Mouse (Mus musculus): ENCODE results near the gene Spam1. TPM values are rescaled to one million over a fixed set of nuclear protein-coding genes. Genes with fewer than 3 reads are reported as not detected.

The Spam1 gene
- not detected in 2 replicates for polyA plus RNA-seq (2015; fragmentation: Nextera tagmentation; extraction: Ambion mirVana)

DNA sequence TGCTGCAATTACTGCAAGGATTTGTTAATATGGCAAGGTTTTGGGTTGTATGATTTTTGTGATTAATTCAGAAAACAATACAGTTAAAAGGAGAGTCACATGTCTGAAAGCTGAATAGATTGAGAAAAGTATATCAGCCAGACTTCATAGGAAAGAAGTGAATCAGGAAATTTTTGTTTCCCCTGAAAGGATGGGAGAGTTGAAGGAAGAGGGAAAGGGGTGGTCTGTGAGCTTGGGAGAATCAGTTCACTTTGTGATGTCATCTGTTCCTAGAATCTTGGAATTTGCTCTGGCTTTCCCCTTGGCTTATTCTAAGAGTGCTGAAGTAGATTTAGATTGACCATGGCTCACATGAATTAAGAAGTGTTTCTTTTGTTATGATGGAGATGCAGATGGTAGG, at the start of gene Spam1:
Spam1 (plus strand) TSS at position 301 of the 400 bp plus-strand sequence.
- H3K4me2 ChIP-seq (ENCODE audit: low read length): no peak within 1 kb of the TSS
- H3K27me3 ChIP-seq (ENCODE audit: control insufficient read depth, insufficient read depth, low read depth, low read length): no peaks in the 10 kb centered on the region
- no peak within 1 kb of the TSS for H3K27ac ChIP-seq (ENCODE audit: low read length)
- no peaks in the 10 kb centered on the region for H3K4me1 ChIP-seq (ENCODE audit: control insufficient read depth, insufficient read depth, low read length)
- no peak for ATAC-seq
- no peaks in the 10 kb centered on the region for H3K36me3 ChIP-seq (ENCODE audit: control insufficient read depth, insufficient read depth, low read length)
- no peaks in the 10 kb centered on the region for H3K9me3 ChIP-seq (replicated peaks; ENCODE audit: control insufficient read depth, low read length, poor library complexity, severe bottlenecking)
- H3K4me3 ChIP-seq (ENCODE audit: low read depth, low read length): no peak within 1 kb of the TSS
- H3K9ac ChIP-seq (ENCODE audit: low read depth, low read length): no peak within 1 kb of the TSS

DNA sequence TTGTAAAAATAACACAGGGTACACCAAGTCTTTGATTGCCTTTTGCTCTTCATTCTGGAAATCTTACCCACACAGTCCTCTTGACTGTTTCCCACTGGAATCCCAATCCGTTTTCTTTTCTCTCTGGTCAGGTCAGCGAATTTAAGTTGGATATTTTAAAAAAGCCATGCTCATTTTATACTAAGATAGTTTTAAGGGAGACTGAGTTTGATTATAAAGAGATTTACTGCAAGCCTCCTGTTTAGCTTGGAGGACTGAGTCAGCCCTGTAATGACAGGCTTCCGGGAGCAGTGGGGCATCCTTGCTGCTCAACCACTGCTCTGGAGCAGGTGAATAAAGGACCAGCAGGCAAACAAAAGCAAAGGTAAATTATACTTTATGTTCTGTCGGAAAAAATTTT, 43.0 kb upstream of the Spam1 start, which contains the start of gene Hyal4:
Hyal4 (plus strand) TSS at position 301 of the 400 bp plus-strand sequence.
- H3K4me3 ChIP-seq (ENCODE audit: low read depth, low read length): no peak within 1 kb of the TSS
- no peaks in the 10 kb centered on the region for H3K9me3 ChIP-seq (replicated peaks; ENCODE audit: control insufficient read depth, low read length, poor library complexity, severe bottlenecking)
- no peak within 1 kb of the TSS for H3K27ac ChIP-seq (ENCODE audit: low read length)
- no peak within 1 kb of the TSS for H3K4me2 ChIP-seq (ENCODE audit: low read length)
- H3K4me1 ChIP-seq (ENCODE audit: control insufficient read depth, insufficient read depth, low read length): no peaks in the 10 kb centered on the region
- ATAC-seq: no peak
- no peak within 1 kb of the TSS for H3K9ac ChIP-seq (ENCODE audit: low read depth, low read length)
- 84% methylated on average over 4 of the region's 4 CpGs for WGBS
- H3K27me3 ChIP-seq (ENCODE audit: control insufficient read depth, insufficient read depth, low read depth, low read length): no peaks in the 10 kb centered on the region
- H3K36me3 ChIP-seq (ENCODE audit: control insufficient read depth, insufficient read depth, low read length): no peaks in the 10 kb centered on the region

DNA sequence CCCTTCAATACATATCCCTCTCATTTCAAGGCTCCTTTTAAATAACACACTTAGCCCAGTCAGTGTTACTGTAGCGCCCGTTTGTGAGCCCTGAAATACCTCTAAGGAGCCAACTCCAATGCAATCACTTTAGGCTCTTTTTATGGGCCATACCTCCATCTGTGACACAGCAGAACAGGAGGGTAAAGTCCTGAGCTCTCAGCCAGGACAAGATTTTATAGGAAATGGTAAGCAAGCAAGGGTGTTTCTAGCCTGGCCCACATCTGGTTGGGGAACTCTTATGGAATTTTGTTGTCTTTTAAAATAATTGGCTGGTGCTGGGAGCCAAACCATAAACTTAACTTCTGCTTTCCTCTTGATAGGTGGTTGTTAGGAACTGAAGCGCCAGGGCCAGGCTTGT, 31.7 kb upstream of the Spam1 start:
- no peak overlapping the region for H3K9ac ChIP-seq (ENCODE audit: low read depth, low read length)
- H3K36me3 ChIP-seq (ENCODE audit: control insufficient read depth, insufficient read depth, low read length): no peaks in the 10 kb centered on the region
- no peak overlapping the region for H3K4me3 ChIP-seq (ENCODE audit: low read depth, low read length)
- no peaks in the 10 kb centered on the region for H3K9me3 ChIP-seq (replicated peaks; ENCODE audit: control insufficient read depth, low read length, poor library complexity, severe bottlenecking)
- no peaks in the 10 kb centered on the region for H3K27me3 ChIP-seq (ENCODE audit: control insufficient read depth, insufficient read depth, low read depth, low read length)
- WGBS: 97% methylated on average over 3 of the region's 3 CpGs
- H3K4me1 ChIP-seq (ENCODE audit: control insufficient read depth, insufficient read depth, low read length): no peaks in the 10 kb centered on the region
- no peak overlapping the region for H3K27ac ChIP-seq (ENCODE audit: low read length)
- ATAC-seq: no peak
- no peak overlapping the region for H3K4me2 ChIP-seq (ENCODE audit: low read length)

DNA sequence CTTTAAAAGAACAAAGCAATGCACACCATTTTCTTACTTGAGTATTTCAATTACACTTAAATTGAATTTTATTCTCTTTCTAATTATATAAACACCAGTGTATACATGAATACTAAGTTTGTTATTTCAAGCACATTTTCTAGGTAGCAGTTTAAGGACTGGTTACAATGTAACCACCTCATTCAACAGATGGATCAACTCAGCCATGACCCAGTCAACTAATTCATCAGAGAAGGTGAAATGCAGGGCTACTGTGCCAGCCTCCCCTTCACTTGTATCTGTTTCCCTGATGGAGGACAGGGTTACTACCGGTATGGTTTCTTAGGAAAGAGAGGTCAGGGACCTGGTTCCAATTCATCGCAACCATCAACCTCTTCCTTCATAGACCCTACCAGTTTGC, 24.7 kb upstream of the Spam1 start:
- no peak overlapping the region for H3K27ac ChIP-seq (ENCODE audit: low read length)
- ATAC-seq: no peak
- no peaks in the 10 kb centered on the region for H3K9me3 ChIP-seq (replicated peaks; ENCODE audit: control insufficient read depth, low read length, poor library complexity, severe bottlenecking)
- H3K4me1 ChIP-seq (ENCODE audit: control insufficient read depth, insufficient read depth, low read length): no peaks in the 10 kb centered on the region
- H3K4me3 ChIP-seq (ENCODE audit: low read depth, low read length): no peak overlapping the region
- no peak overlapping the region for H3K4me2 ChIP-seq (ENCODE audit: low read length)
- WGBS: 93% methylated on average over 2 of the region's 2 CpGs
- no peaks in the 10 kb centered on the region for H3K27me3 ChIP-seq (ENCODE audit: control insufficient read depth, insufficient read depth, low read depth, low read length)
- no peaks in the 10 kb centered on the region for H3K36me3 ChIP-seq (ENCODE audit: control insufficient read depth, insufficient read depth, low read length)
- no peak overlapping the region for H3K9ac ChIP-seq (ENCODE audit: low read depth, low read length)

DNA sequence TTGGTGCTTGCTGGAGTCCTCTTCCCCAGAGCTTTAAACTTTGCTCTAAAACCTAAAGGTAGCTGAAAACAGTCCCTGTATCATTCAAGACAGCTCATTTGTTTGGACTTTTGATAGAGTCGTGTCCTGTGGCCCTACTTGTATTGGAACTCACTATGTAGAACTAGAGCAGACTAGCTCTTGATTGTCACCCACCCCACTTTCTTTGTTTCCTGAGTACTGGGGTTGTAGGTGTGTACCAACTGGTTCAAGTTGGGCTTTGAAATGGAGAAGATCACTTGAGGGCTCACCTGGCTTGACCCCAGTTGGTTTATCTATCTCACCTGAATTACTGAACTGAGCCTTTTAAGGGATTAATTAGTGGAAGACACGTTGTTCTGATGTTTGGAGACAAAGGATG, 11.8 kb upstream of the Spam1 start:
- no peaks in the 10 kb centered on the region for H3K27me3 ChIP-seq (ENCODE audit: control insufficient read depth, insufficient read depth, low read depth, low read length)
- ATAC-seq: no peak
- H3K4me1 ChIP-seq (ENCODE audit: control insufficient read depth, insufficient read depth, low read length): no peaks in the 10 kb centered on the region
- H3K9ac ChIP-seq (ENCODE audit: low read depth, low read length): no peak overlapping the region
- WGBS: 68% methylated on average over 2 of the region's 2 CpGs
- no peak overlapping the region for H3K4me2 ChIP-seq (ENCODE audit: low read length)
- H3K4me3 ChIP-seq (ENCODE audit: low read depth, low read length): no peak overlapping the region
- H3K36me3 ChIP-seq (ENCODE audit: control insufficient read depth, insufficient read depth, low read length): no peaks in the 10 kb centered on the region
- no peaks in the 10 kb centered on the region for H3K9me3 ChIP-seq (replicated peaks; ENCODE audit: control insufficient read depth, low read length, poor library complexity, severe bottlenecking)
- no peak overlapping the region for H3K27ac ChIP-seq (ENCODE audit: low read length)

GRCm38 (mm10) chr6:24822070-24822469, 31.1 kb downstream of the Spam1 start:
- H3K27me3 ChIP-seq (ENCODE audit: control insufficient read depth, insufficient read depth, low read depth, low read length): no peaks in the 10 kb centered on the region
- H3K4me2 ChIP-seq (ENCODE audit: low read length): no peak overlapping the region
- no peak overlapping the region for H3K27ac ChIP-seq (ENCODE audit: low read length)
- H3K36me3 ChIP-seq (ENCODE audit: control insufficient read depth, insufficient read depth, low read length): no peaks in the 10 kb centered on the region
- no peak for ATAC-seq
- 49% methylated on average over 2 of the region's 2 CpGs for WGBS
- no peak overlapping the region for H3K9ac ChIP-seq (ENCODE audit: low read depth, low read length)
- H3K4me1 ChIP-seq (ENCODE audit: control insufficient read depth, insufficient read depth, low read length): no peaks in the 10 kb centered on the region
- H3K4me3 ChIP-seq (ENCODE audit: low read depth, low read length): no peak overlapping the region
- no peaks in the 10 kb centered on the region for H3K9me3 ChIP-seq (replicated peaks; ENCODE audit: control insufficient read depth, low read length, poor library complexity, severe bottlenecking)

Other genes starting within 250 kb of the Spam1 start
- gene Lmod2, start 193.4 kb upstream of the Spam1 start, polyA plus RNA-seq (2015; fragmentation: Nextera tagmentation; extraction: Ambion mirVana): not detected in 2 replicates
- 61.3 and 63.2 TPM in 2 replicates for gene Wasl, start 126.2 kb upstream of the Spam1 start, polyA plus RNA-seq (2015; fragmentation: Nextera tagmentation; extraction: Ambion mirVana)
- not detected in 2 replicates for gene Hyal6, start 57.9 kb upstream of the Spam1 start, polyA plus RNA-seq (2015; fragmentation: Nextera tagmentation; extraction: Ambion mirVana)
- gene Hyal4, start 42.9 kb upstream of the Spam1 start, polyA plus RNA-seq (2015; fragmentation: Nextera tagmentation; extraction: Ambion mirVana): not detected in 2 replicates
- not detected in 2 replicates for gene Hyal5, start 66.8 kb downstream of the Spam1 start, polyA plus RNA-seq (2015; fragmentation: Nextera tagmentation; extraction: Ambion mirVana)
- 3.4 and 4.6 TPM in 2 replicates for gene Tmem229a, start 165.1 kb downstream of the Spam1 start, polyA plus RNA-seq (2015; fragmentation: Nextera tagmentation; extraction: Ambion mirVana)